Mouse (Mus musculus) olfactory bulb, adult 2 months (tissue): ENCODE measurements around the gene Gpr63.

ENCODE experiments used
- CTCF ChIP-seq: fragments of 200-500 bp; IDR thresholded peaks from 2 replicates; pipeline ENCODE4 v1.5.1; 2012; ENCODE audit warnings: low read depth, mild to moderate bottlenecking, low read length, moderate library complexity; ENCODE audit not compliant: insufficient read depth
- POLR2A ChIP-seq: fragments of 200-500 bp; IDR thresholded peaks from 2 replicates; pipeline ENCODE4 v1.6.1; 2012; ENCODE audit warnings: mild to moderate bottlenecking, low read depth, low read length, moderate library complexity; ENCODE audit not compliant: insufficient read depth

DNA sequence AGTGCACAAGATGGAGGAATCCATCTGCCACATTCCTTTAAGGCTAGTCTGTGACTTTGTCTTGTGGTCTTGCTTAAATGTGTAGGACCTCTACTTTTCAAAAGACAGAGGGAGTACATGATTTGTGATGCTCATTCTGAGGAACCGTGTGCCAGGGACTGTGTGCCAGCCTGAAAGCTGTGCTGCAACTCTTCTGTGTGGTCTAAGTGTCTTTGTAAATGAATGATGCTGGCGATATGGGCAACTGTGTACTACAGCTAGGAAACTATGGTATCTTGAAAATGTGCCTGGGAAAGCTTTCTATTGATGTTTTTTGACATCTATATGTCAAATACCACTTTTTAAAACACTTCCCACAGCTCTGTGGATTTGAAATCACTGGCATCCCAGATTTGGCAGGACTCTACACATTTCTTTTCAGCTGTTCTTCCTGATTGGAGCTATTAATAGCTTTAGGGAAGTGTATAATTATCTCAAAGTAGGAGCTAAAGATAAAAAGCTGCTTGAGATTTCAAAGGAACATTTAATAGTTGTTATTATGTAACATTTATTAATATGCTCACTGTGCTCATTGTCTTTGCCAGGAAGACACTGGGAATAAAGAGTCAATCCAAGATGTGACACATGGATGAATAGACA is 48.9 kb downstream of the Gpr63 start:
- TF ChIP-seq POLR2A (no peak), CTCF (no peak)
